Mouse (Mus musculus): ENCODE measurements at regions not wholly inside any gene's neighbourhood (a gene's known extent, or its start where the extent isn't known, plus 50 kb on each side); places are given as distances from the start of the nearest gene placed in this dataset.

GRCm38 (mm10) chr1:137898891-137899290 is 276.6 kb downstream of the Ptprc start:
- Histone ChIP-seq H3K4me2 (replicated peaks; ENCODE audit: low read depth, low read length) (peak overlapping the region; percentile 67), H3K27ac (ENCODE audit: low read length) (peak overlapping the region; percentile 91), H3K36me3 (ENCODE audit: insufficient read depth, low read length) (no peaks in the 10 kb centered on the region), H3K4me1 (ENCODE audit: insufficient read depth, low read length) (peaks cover 9% of the 10 kb centered on the region), H3K9me3 (ENCODE audit: low read length) (no peaks in the 10 kb centered on the region), H3K27me3 (ENCODE audit: insufficient read depth, low read length) (no peaks in the 10 kb centered on the region), H3K9ac (replicated peaks; ENCODE audit: low read length) (peak overlapping the region; percentile 79), H3K4me3 (ENCODE audit: low read length) (peak overlapping the region; percentile 68)
- ATAC-seq (ENCODE audit: low FRiP score, low TSS enrichment), result 0 out of 2 replicates have a peak, but pooled peaks have one; percentile 21
- 1% methylated on average over 3 of the region's 3 CpGs for WGBS

GRCm38 (mm10) chr1:137898397-137898796 is 277.1 kb downstream of the Ptprc start:
- peaks cover 9% of the 10 kb centered on the region for H3K4me1 ChIP-seq (ENCODE audit: insufficient read depth, low read length)
- H3K9ac ChIP-seq (replicated peaks; ENCODE audit: low read length), result peak overlapping the region; percentile 79
- no peaks in the 10 kb centered on the region for H3K27me3 ChIP-seq (ENCODE audit: insufficient read depth, low read length)
- peak overlapping the region; percentile 91 for H3K27ac ChIP-seq (ENCODE audit: low read length)
- peak overlapping the region; percentile 67 for H3K4me2 ChIP-seq (replicated peaks; ENCODE audit: low read depth, low read length)
- peak overlapping the region; percentile 68 for H3K4me3 ChIP-seq (ENCODE audit: low read length)
- 0% methylated on average over 11 of the region's 11 CpGs for WGBS
- ATAC-seq (ENCODE audit: low FRiP score, low TSS enrichment), result peak; percentile 98
- no peaks in the 10 kb centered on the region for H3K36me3 ChIP-seq (ENCODE audit: insufficient read depth, low read length)
- no peaks in the 10 kb centered on the region for H3K9me3 ChIP-seq (ENCODE audit: low read length)

- Histone ChIP-seq H3K27me3 (ENCODE audit: insufficient read depth, low read length) (no peaks in the 10 kb centered on the region), H3K9ac (replicated peaks; ENCODE audit: low read length) (no peak overlapping the region), H3K27ac (ENCODE audit: low read length) (no peak overlapping the region), H3K4me2 (replicated peaks; ENCODE audit: low read depth, low read length) (no peak overlapping the region), H3K4me3 (ENCODE audit: low read length) (no peak overlapping the region), H3K4me1 (ENCODE audit: insufficient read depth, low read length) (no peaks in the 10 kb centered on the region), H3K9me3 (ENCODE audit: low read length) (no peaks in the 10 kb centered on the region), H3K36me3 (ENCODE audit: insufficient read depth, low read length) (no peaks in the 10 kb centered on the region)
- 39% methylated on average over 3 of the region's 3 CpGs for WGBS
- no peak for ATAC-seq (ENCODE audit: low FRiP score, low TSS enrichment)
Measured at GRCm38 (mm10) chr1:137881656-137882055, 293.9 kb downstream of the Ptprc start.

GRCm38 (mm10) chr1:137874361-137874760 is 301.1 kb downstream of the Ptprc start:
- Histone ChIP-seq H3K4me1 (ENCODE audit: insufficient read depth, low read length) (no peaks in the 10 kb centered on the region), H3K4me3 (ENCODE audit: low read length) (no peak overlapping the region), H3K36me3 (ENCODE audit: insufficient read depth, low read length) (no peaks in the 10 kb centered on the region), H3K4me2 (replicated peaks; ENCODE audit: low read depth, low read length) (no peak overlapping the region), H3K27me3 (ENCODE audit: insufficient read depth, low read length) (no peaks in the 10 kb centered on the region), H3K9ac (replicated peaks; ENCODE audit: low read length) (no peak overlapping the region), H3K9me3 (ENCODE audit: low read length) (no peaks in the 10 kb centered on the region), H3K27ac (ENCODE audit: low read length) (no peak overlapping the region)
- no peak for ATAC-seq (ENCODE audit: low FRiP score, low TSS enrichment)
- WGBS, result 68% methylated on average over 2 of the region's 2 CpGs

- Histone ChIP-seq H3K9ac (replicated peaks; ENCODE audit: low read length) (no peak overlapping the region), H3K9me3 (ENCODE audit: low read length) (no peaks in the 10 kb centered on the region), H3K27ac (ENCODE audit: low read length) (no peak overlapping the region), H3K27me3 (ENCODE audit: insufficient read depth, low read length) (no peaks in the 10 kb centered on the region), H3K4me3 (ENCODE audit: low read length) (no peak overlapping the region), H3K4me1 (ENCODE audit: insufficient read depth, low read length) (no peaks in the 10 kb centered on the region), H3K36me3 (ENCODE audit: insufficient read depth, low read length) (no peaks in the 10 kb centered on the region), H3K4me2 (replicated peaks; ENCODE audit: low read depth, low read length) (no peak overlapping the region)
- WGBS, result 55% methylated on average over 1 of the region's 1 CpGs
- no peak for ATAC-seq (ENCODE audit: low FRiP score, low TSS enrichment)
Measured at GRCm38 (mm10) chr1:137873628-137874027, 301.9 kb downstream of the Ptprc start.

GRCm38 (mm10) chr1:137865030-137865429 is 310.5 kb downstream of the Ptprc start:
- no peak overlapping the region for H3K9ac ChIP-seq (replicated peaks; ENCODE audit: low read length)
- H3K27me3 ChIP-seq (ENCODE audit: insufficient read depth, low read length), result no peaks in the 10 kb centered on the region
- H3K27ac ChIP-seq (ENCODE audit: low read length), result no peak overlapping the region
- 80% methylated on average over 1 of the region's 1 CpGs for WGBS
- H3K9me3 ChIP-seq (ENCODE audit: low read length), result no peaks in the 10 kb centered on the region
- H3K4me1 ChIP-seq (ENCODE audit: insufficient read depth, low read length), result no peaks in the 10 kb centered on the region
- no peak for ATAC-seq (ENCODE audit: low FRiP score, low TSS enrichment)
- H3K4me2 ChIP-seq (replicated peaks; ENCODE audit: low read depth, low read length), result no peak overlapping the region
- H3K4me3 ChIP-seq (ENCODE audit: low read length), result no peak overlapping the region
- no peaks in the 10 kb centered on the region for H3K36me3 ChIP-seq (ENCODE audit: insufficient read depth, low read length)

- Histone ChIP-seq H3K27ac (ENCODE audit: low read length) (no peak overlapping the region), H3K4me1 (ENCODE audit: insufficient read depth, low read length) (no peaks in the 10 kb centered on the region), H3K4me2 (replicated peaks; ENCODE audit: low read depth, low read length) (no peak overlapping the region), H3K27me3 (ENCODE audit: insufficient read depth, low read length) (no peaks in the 10 kb centered on the region), H3K9me3 (ENCODE audit: low read length) (no peaks in the 10 kb centered on the region), H3K4me3 (ENCODE audit: low read length) (no peak overlapping the region), H3K36me3 (ENCODE audit: insufficient read depth, low read length) (no peaks in the 10 kb centered on the region), H3K9ac (replicated peaks; ENCODE audit: low read length) (no peak overlapping the region)
- WGBS, result 78% methylated on average over 7 of the region's 7 CpGs
- no peak for ATAC-seq (ENCODE audit: low FRiP score, low TSS enrichment)
Measured at GRCm38 (mm10) chr1:137863506-137863905, 312.0 kb downstream of the Ptprc start.

- Histone ChIP-seq H3K27me3 (ENCODE audit: insufficient read depth, low read length) (no peaks in the 10 kb centered on the region), H3K4me2 (replicated peaks; ENCODE audit: low read depth, low read length) (no peak overlapping the region), H3K27ac (ENCODE audit: low read length) (no peak overlapping the region), H3K9ac (replicated peaks; ENCODE audit: low read length) (no peak overlapping the region), H3K9me3 (ENCODE audit: low read length) (0 out of 2 replicates have a peak, but pooled peaks cover 2% of the 10 kb centered on the region), H3K4me1 (ENCODE audit: insufficient read depth, low read length) (no peaks in the 10 kb centered on the region), H3K36me3 (ENCODE audit: insufficient read depth, low read length) (no peaks in the 10 kb centered on the region), H3K4me3 (ENCODE audit: low read length) (no peak overlapping the region)
- 79% methylated on average over 2 of the region's 2 CpGs for WGBS
- no peak for ATAC-seq (ENCODE audit: low FRiP score, low TSS enrichment)
Measured at GRCm38 (mm10) chr1:137852262-137852661, 323.2 kb downstream of the Ptprc start.

- no peaks in the 10 kb centered on the region for H3K27me3 ChIP-seq (ENCODE audit: insufficient read depth, low read length)
- no peak overlapping the region for H3K9ac ChIP-seq (replicated peaks; ENCODE audit: low read length)
- H3K9me3 ChIP-seq (ENCODE audit: low read length), result 0 out of 2 replicates have a peak, but pooled peaks cover 2% of the 10 kb centered on the region
- H3K4me2 ChIP-seq (replicated peaks; ENCODE audit: low read depth, low read length), result no peak overlapping the region
- 89% methylated on average over 10 of the region's 10 CpGs for WGBS
- H3K4me1 ChIP-seq (ENCODE audit: insufficient read depth, low read length), result no peaks in the 10 kb centered on the region
- no peak for ATAC-seq (ENCODE audit: low FRiP score, low TSS enrichment)
- no peak overlapping the region for H3K27ac ChIP-seq (ENCODE audit: low read length)
- H3K4me3 ChIP-seq (ENCODE audit: low read length), result no peak overlapping the region
- H3K36me3 ChIP-seq (ENCODE audit: insufficient read depth, low read length), result no peaks in the 10 kb centered on the region
Measured at GRCm38 (mm10) chr1:137847311-137847923, 328.1 kb downstream of the Ptprc start.

GRCm38 (mm10) chr1:137846857-137847256 is 328.7 kb downstream of the Ptprc start:
- WGBS, result 70% methylated on average over 1 of the region's 1 CpGs
- H3K36me3 ChIP-seq (ENCODE audit: insufficient read depth, low read length), result no peaks in the 10 kb centered on the region
- ATAC-seq (ENCODE audit: low FRiP score, low TSS enrichment), result no peak
- no peaks in the 10 kb centered on the region for H3K4me1 ChIP-seq (ENCODE audit: insufficient read depth, low read length)
- H3K27ac ChIP-seq (ENCODE audit: low read length), result no peak overlapping the region
- H3K4me2 ChIP-seq (replicated peaks; ENCODE audit: low read depth, low read length), result no peak overlapping the region
- H3K27me3 ChIP-seq (ENCODE audit: insufficient read depth, low read length), result no peaks in the 10 kb centered on the region
- H3K9me3 ChIP-seq (ENCODE audit: low read length), result 0 out of 2 replicates have a peak, but pooled peaks cover 1% of the 10 kb centered on the region
- no peak overlapping the region for H3K4me3 ChIP-seq (ENCODE audit: low read length)
- H3K9ac ChIP-seq (replicated peaks; ENCODE audit: low read length), result no peak overlapping the region
